Mouse (Mus musculus) liver, embryonic 16.5 days (tissue): ENCODE data around the gene Pnmt. TPM values are rescaled to one million over a fixed set of nuclear protein-coding genes. Genes with fewer than 3 reads are reported as not detected.
A peak's percentile ranks its signal among the peaks of the same experiment; 100 is the strongest.

Source experiments
- ATAC-seq: fragments of 200-750 bp; cut with Nextera tagmentation; 2 replicates; pipeline ENCODE4 v1.8.0; 2017; ENCODE audit warnings: low read depth, mild to moderate bottlenecking, moderate number of reproducible peaks, moderate library complexity
- H3K27ac ChIP-seq: fragments of 300-500 bp; sonication (generic); 2 replicates; pipeline ENCODE4 v1.5.1; 2014; ENCODE audit warnings: mild to moderate bottlenecking, low read length
- H3K27me3 ChIP-seq: fragments of 300-500 bp; sonication (generic); 2 replicates; pipeline ENCODE4 v1.6.1; 2014; ENCODE audit warnings: low read depth, low read length, mixed read lengths; ENCODE audit not compliant: control insufficient read depth, insufficient read depth
- H3K36me3 ChIP-seq: fragments of 300-500 bp; sonication (generic); 2 replicates; pipeline ENCODE4 v1.6.1; 2014; ENCODE audit warnings: mild to moderate bottlenecking; ENCODE audit not compliant: control insufficient read depth, insufficient read depth
- H3K4me1 ChIP-seq: fragments of 300-500 bp; sonication (generic); 2 replicates; pipeline ENCODE4 v1.6.1; 2014; ENCODE audit warnings: low read depth, low read length, mixed read lengths; ENCODE audit not compliant: control insufficient read depth
- H3K4me2 ChIP-seq: fragments of 300-500 bp; sonication (generic); 2 replicates; pipeline ENCODE4 v1.6.1; 2014; ENCODE audit warnings: low read depth, low read length, mixed read lengths
- H3K4me3 ChIP-seq: fragments of 300-500 bp; sonication (generic); 2 replicates; pipeline ENCODE4 v1.5.1; 2014; ENCODE audit warnings: low read depth, mild to moderate bottlenecking, low read length
- H3K9ac ChIP-seq: fragments of 300-500 bp; sonication (generic); 2 replicates; pipeline ENCODE4 v1.6.1; 2014; ENCODE audit warnings: low read depth, low read length
- H3K9me3 ChIP-seq: fragments of 300-500 bp; sonication (generic); replicated peaks from 2 replicates; pipeline ENCODE4 v1.6.1; 2016; ENCODE audit warnings: low read length; ENCODE audit not compliant: control insufficient read depth
- WGBS: fragments of 180-500 bp; shearing (Covaris S2); extraction: QIAGEN DNeasy Blood & Tissue Kit; methylation state at CpG from one replicate; pipeline ENCODE4 v1.1.7; 2014; ENCODE audit not compliant: insufficient replicate concordance; 5-methylcytosine and 5-hydroxymethylcytosine counted together
- polyA plus RNA-seq: library from polyadenylated mRNA; unstranded; fragments of >200 nt; fragmentation: Nextera tagmentation; extraction: Ambion mirVana; gene quantifications from 2 replicates; pipeline ENCODE4 v1.2.1, GENCODE M21; 2015

Gene Pnmt
- polyA plus RNA-seq, 1 experiment from 2014 or later = 0.12 TPM

DNA sequence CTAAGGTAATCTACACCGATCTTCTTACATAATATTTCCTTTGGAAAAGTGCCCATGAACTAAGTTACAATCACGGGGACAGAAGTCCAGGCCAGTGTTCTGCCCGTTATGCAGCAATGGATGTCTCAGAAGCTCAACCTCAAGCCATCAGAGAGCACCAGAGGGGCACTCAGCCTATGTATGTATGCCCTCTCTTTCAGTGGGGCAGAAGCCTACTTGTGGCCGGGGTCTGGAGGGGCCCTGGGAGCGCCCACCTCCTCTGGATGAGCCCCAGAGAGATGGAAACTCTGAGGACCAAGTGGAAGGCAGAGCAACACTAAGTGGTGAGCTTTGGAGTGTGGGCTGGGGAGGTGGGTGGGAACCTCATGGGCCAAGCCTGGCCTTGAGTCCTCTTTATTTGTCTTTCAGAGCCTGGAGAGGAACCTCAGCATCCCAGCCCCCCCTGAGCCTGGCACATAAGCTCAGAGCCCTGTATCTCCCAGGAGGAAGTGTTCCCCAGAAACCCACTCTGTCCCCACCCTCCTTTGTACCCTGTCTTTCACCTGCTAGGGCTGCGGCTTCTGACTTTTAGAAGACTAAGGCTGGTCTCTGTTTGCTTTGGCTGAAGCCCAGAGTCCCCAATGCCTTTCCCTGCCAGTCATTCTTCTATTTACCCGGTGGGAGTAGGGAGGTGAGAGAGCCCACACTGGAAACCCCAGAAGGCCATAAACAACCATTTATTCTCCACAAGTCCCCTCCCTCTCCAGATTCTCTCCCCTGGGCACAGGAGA, 29.4 kb upstream of the Pnmt start:
- H3K27me3 ChIP-seq = peaks cover 7% of the 10 kb centered on the region
- H3K4me3 ChIP-seq = no peak overlapping the region
- no peaks in the 10 kb centered on the region for H3K36me3 ChIP-seq
- WGBS = 54% methylated on average over 7 of the region's 7 CpGs
- H3K9me3 ChIP-seq = no peaks in the 10 kb centered on the region
- H3K27ac ChIP-seq = peak overlapping the region; percentile 32
- H3K4me1 ChIP-seq = peaks cover 34% of the 10 kb centered on the region
- H3K9ac ChIP-seq = no peak overlapping the region; the same call in 1 of the 2 replicates
- H3K4me2 ChIP-seq = peak overlapping the region; percentile 72; the same call in 1 of the 2 replicates
- ATAC-seq = no peak

DNA sequence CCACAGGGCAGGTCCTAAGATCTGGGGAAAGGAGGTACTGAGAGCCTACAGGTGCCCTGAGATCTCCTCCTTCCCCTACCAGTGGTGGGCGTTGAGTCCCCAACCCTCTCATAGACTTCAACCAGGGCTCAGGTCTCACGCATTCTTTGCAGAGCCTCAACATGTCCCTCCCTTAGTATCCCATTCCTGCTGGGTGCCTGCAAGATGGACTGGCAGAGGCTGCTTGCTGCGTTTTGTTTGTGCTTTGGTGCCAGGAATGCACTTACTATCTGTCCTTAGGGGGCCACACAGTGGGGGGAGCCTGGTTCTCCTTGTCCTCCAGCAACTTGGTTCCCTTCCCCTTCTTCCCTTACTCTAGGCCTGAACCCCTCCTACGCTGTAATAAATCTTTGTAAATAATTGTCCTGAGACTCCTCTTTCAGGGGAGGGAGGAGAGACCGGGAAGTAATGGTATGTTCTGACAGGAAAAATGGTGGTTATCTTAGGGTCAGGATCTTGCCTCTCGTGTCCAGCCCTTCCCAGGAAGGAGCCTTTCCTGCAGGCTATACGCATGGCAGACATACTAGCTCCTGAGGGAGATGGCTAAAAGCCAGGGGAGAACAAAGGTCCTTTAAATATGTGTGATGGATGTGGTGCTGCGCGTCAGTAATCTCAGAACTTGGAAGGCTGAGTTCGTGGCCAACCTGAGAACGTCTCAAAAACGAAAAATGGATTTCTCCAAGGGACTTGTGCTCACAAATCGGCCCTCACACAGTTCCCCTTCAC, 28.7 kb upstream of the Pnmt start:
- Histone ChIP-seq H3K27ac (peak overlapping the region; percentile 32), H3K36me3 (no peaks in the 10 kb centered on the region), H3K4me1 (peaks cover 34% of the 10 kb centered on the region), H3K27me3 (peaks cover 4% of the 10 kb centered on the region; the same call in 1 of the 2 replicates), H3K4me3 (peak overlapping the region; percentile 81), H3K9me3 (no peaks in the 10 kb centered on the region), H3K9ac (peak overlapping the region; percentile 59), H3K4me2 (peak overlapping the region; percentile 72)
- ATAC-seq = no peak; the same call in 1 of the 2 replicates
- WGBS = 16% methylated on average over 13 of the region's 13 CpGs

GRCm38 (mm10) chr11:98358161-98359083, 27.8 kb upstream of the Pnmt start, which contains the start of gene Stard3:
Gene Stard3 (plus strand): TSS chr11:98358368.
- Histone ChIP-seq H3K9me3 (no peaks in the 10 kb centered on the region), H3K27me3 (peaks cover 4% of the 10 kb centered on the region; the same call in 1 of the 2 replicates), H3K4me2 (peak within 1 kb of the TSS; percentile 72), H3K36me3 (no peaks in the 10 kb centered on the region), H3K9ac (peak within 1 kb of the TSS; percentile 79), H3K4me1 (peaks cover 34% of the 10 kb centered on the region), H3K4me3 (peak within 1 kb of the TSS; percentile 81), H3K27ac (peak within 1 kb of the TSS; percentile 69)
- under 1% methylated on average over 58 of the region's 60 CpGs for WGBS
- ATAC-seq = peak; percentile 88

GRCm38 (mm10) chr11:98360866-98361521, 25.3 kb upstream of the Pnmt start:
- peaks cover 37% of the 10 kb centered on the region for H3K4me1 ChIP-seq

DNA sequence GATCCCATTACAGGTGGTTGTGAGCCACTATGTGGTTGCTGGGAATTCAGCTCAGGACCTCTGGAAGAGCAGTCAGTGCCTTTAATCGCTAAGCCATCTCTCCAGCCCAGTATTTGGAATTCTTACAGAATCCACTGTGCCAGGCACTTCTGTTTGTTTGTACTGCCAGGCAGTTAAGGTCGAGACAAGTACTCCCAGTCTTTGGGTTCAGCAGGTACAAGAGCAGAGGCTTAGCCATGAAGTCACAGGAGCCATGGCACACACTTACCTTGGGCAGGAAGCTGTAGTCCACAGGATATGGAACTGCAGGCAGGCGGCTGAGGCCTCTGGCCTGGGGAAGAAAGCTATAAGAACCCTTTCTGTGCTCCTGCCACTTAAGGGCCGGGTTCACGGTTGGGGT, 22.4 kb upstream of the Pnmt start:
- no peak overlapping the region for H3K4me2 ChIP-seq
- H3K4me3 ChIP-seq = no peak overlapping the region
- no peak overlapping the region for H3K9ac ChIP-seq
- H3K27ac ChIP-seq = no peak overlapping the region
- peaks cover 22% of the 10 kb centered on the region for H3K4me1 ChIP-seq
- H3K36me3 ChIP-seq = no peaks in the 10 kb centered on the region
- 66% methylated on average over 5 of the region's 5 CpGs for WGBS
- no peaks in the 10 kb centered on the region for H3K27me3 ChIP-seq
- no peak for ATAC-seq
- no peaks in the 10 kb centered on the region for H3K9me3 ChIP-seq

More at GRCm38 (mm10) chr11:98360866-98361521, 25.3 kb upstream of the Pnmt start:
- ATAC-seq = no peak
- H3K9me3 ChIP-seq = no peaks in the 10 kb centered on the region
- H3K27ac ChIP-seq = peak overlapping the region; percentile 36
- 51% methylated on average over 9 of the region's 9 CpGs for WGBS
- H3K4me3 ChIP-seq = no peak overlapping the region
- H3K4me2 ChIP-seq = no peak overlapping the region
- no peak overlapping the region for H3K9ac ChIP-seq
- H3K27me3 ChIP-seq = no peaks in the 10 kb centered on the region
- H3K36me3 ChIP-seq = no peaks in the 10 kb centered on the region

DNA sequence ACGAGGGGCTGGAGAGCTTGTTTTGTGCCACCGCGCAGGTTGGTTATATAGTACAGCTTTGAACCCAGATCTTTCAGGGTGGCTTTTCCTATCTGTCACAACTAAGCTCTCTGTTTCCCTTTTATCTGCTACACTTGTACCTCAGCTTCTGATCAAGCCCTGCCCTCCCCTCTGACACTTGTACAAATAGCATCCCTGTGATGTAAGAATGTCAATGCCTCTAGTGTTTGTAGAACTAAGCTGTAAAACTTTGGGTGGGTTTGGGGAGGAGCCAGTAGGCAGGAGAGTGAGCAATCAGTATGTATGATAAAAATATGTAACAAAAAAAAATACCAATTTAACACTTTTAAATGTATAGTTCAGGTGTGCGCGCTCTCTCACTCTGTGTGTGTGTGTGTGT, 21.8 kb upstream of the Pnmt start:
- no peak overlapping the region for H3K4me3 ChIP-seq

DNA sequence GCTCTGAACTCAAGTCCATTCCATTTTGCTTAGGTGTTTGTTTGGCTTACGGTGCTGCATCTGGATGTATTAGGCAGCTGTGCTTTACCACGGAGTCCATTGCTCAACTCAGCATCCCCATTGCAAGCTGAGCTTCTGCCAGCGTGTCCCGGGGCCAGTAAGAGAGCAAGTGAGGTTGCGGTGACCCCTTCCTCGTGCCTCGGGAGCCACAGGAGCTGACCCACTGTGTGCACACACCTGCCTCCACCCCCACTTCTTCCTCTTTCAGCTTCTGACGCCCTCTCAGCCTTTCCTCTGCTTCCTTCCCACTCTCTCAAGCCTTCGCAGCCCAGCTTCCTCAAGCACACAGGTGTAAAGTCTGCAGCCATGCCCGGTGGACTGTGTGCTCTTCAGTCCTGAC, 20.0 kb upstream of the Pnmt start:
- Histone ChIP-seq H3K27ac (no peak overlapping the region), H3K36me3 (no peaks in the 10 kb centered on the region), H3K4me1 (peaks cover 10% of the 10 kb centered on the region), H3K4me3 (no peak overlapping the region), H3K9me3 (no peaks in the 10 kb centered on the region), H3K9ac (no peak overlapping the region), H3K4me2 (no peak overlapping the region), H3K27me3 (no peaks in the 10 kb centered on the region)
- no peak for ATAC-seq
- 35% methylated on average over 10 of the region's 10 CpGs for WGBS

More for the DNA sequence above, 21.8 kb upstream of the Pnmt start:
- Histone ChIP-seq H3K4me1 (peaks cover 16% of the 10 kb centered on the region), H3K36me3 (no peaks in the 10 kb centered on the region), H3K9ac (no peak overlapping the region), H3K27ac (no peak overlapping the region), H3K9me3 (no peaks in the 10 kb centered on the region), H3K27me3 (no peaks in the 10 kb centered on the region), H3K4me2 (no peak overlapping the region)
- WGBS = 75% methylated on average over 5 of the region's 5 CpGs
- ATAC-seq = no peak; the same call in 1 of the 2 replicates

DNA sequence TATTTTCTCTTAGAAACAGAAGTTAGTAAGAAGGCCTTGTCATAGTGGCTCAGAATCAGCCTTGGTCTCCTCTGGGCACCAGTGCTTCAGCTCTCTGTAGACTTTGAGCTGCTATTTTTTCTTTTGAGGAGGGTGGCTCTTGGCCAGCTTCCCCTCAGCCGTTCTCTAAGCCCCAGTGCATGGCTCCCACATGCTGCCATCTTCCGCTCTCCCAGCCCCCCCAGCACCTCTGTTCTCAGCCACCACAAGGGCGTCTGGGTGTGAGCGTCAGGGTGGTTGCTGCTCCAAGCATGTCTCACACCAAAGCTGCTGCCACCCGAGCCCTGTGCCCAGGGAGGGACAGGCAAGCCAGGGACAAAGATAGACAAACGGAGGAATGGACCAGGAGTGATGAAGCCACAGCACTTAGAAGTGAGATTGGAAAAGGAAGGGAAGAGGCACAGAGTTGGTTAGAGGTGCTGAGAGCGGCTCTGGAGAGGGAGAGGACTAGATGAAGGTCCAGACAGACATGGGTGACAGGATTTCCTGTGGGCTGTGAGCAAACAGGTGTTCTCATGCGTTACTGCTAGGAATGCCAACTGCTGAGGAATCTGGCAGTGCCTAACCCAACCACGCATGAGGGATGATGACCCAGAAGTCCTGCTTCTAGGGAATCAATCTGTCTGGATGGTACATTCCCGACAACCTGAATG, 18.9 kb upstream of the Pnmt start:
- H3K9me3 ChIP-seq = no peaks in the 10 kb centered on the region
- no peak overlapping the region for H3K4me2 ChIP-seq
- H3K9ac ChIP-seq = no peak overlapping the region
- 66% methylated on average over 10 of the region's 10 CpGs for WGBS
- H3K36me3 ChIP-seq = no peaks in the 10 kb centered on the region
- H3K4me3 ChIP-seq = no peak overlapping the region
- H3K27me3 ChIP-seq = no peaks in the 10 kb centered on the region
- no peak overlapping the region for H3K27ac ChIP-seq
- H3K4me1 ChIP-seq = peaks cover 7% of the 10 kb centered on the region
- no peak for ATAC-seq
